Mouse (Mus musculus): ENCODE results near the gene Aoc3.
"Not testable (repeated sequence)": the region's sequence is repeated elsewhere in the genome, so short reads cannot be mapped to it uniquely, and the experiment has no call there.

Aoc3 gene

GRCm38 (mm10) chr11:101374421-101374938 lies 44.1 kb downstream of the Aoc3 start:
- DNase-seq (ENCODE audit: low spot score in 2 of 2) = no peak

- not testable (repeated sequence) for DNase-seq (ENCODE audit: low spot score in 2 of 2)
Measured at GRCm38 (mm10) chr11:101378196-101378595, 47.8 kb downstream of the Aoc3 start.

GRCm38 (mm10) chr11:101378926-101379325 lies 48.5 kb downstream of the Aoc3 start:
- no peak for DNase-seq (ENCODE audit: low spot score in 2 of 2)

GRCm38 (mm10) chr11:101381817-101382216 lies 51.4 kb downstream of the Aoc3 start:
- DNase-seq (ENCODE audit: low spot score in 2 of 2) = no peak
